Mouse (Mus musculus): ENCODE data around the gene Phyhd1. TPM values are rescaled to one million over a fixed set of nuclear protein-coding genes. Genes with fewer than 3 reads are reported as not detected.

Phyhd1 gene
- 11.8 and 21.8 TPM in 2 replicates for polyA plus RNA-seq (2012; rRNA removed)

GRCm38 (mm10) chr2:30265767-30266253, at the start of gene Phyhd1:
Phyhd1 (plus strand) TSS chr2:30266203.
- TF ChIP-seq CTCF (IDR thresholded peaks at IDR 0.05; ENCODE audit: borderline replicate concordance, extremely low read depth, insufficient read depth, insufficient read length) (no peak), POLR2A (IDR thresholded peaks at IDR 0.05; ENCODE audit: borderline replicate concordance, extremely low read depth, insufficient read depth, insufficient read length, poor library complexity, severe bottlenecking) (no peak)
- peak; percentile 64 for DNase-seq (ENCODE audit: low read depth)

GRCm38 (mm10) chr2:30216293-30216692, 49.7 kb upstream of the Phyhd1 start:
- TF ChIP-seq POLR2A (IDR thresholded peaks at IDR 0.05; ENCODE audit: borderline replicate concordance, extremely low read depth, insufficient read depth, insufficient read length, poor library complexity, severe bottlenecking) (no peak), CTCF (IDR thresholded peaks at IDR 0.05; ENCODE audit: borderline replicate concordance, extremely low read depth, insufficient read depth, insufficient read length) (no peak)
- DNase-seq (ENCODE audit: low read depth), result no peak

- TF ChIP-seq POLR2A (IDR thresholded peaks at IDR 0.05; ENCODE audit: borderline replicate concordance, extremely low read depth, insufficient read depth, insufficient read length, poor library complexity, severe bottlenecking) (no peak), CTCF (IDR thresholded peaks at IDR 0.05; ENCODE audit: borderline replicate concordance, extremely low read depth, insufficient read depth, insufficient read length) (no peak)
- no peak for DNase-seq (ENCODE audit: low read depth)
These were observed 30.4 kb upstream of the Phyhd1 start for GRCm38 (mm10) chr2:30235593-30235992.

GRCm38 (mm10) chr2:30236426-30237198, 29.4 kb upstream of the Phyhd1 start:
- TF ChIP-seq POLR2A (IDR thresholded peaks at IDR 0.05; ENCODE audit: borderline replicate concordance, extremely low read depth, insufficient read depth, insufficient read length, poor library complexity, severe bottlenecking), result no peak
- no peak for TF ChIP-seq CTCF (IDR thresholded peaks at IDR 0.05; ENCODE audit: borderline replicate concordance, extremely low read depth, insufficient read depth, insufficient read length)
- DNase-seq (ENCODE audit: low read depth), result peak; percentile 33

GRCm38 (mm10) chr2:30237199-30237880, 28.7 kb upstream of the Phyhd1 start, which contains the start of gene Lrrc8a:
Lrrc8a (plus strand) TSS chr2:30237715.
- peak; percentile 100 for DNase-seq (ENCODE audit: low read depth)

GRCm38 (mm10) chr2:30237881-30238280, 28.1 kb upstream of the Phyhd1 start:
- DNase-seq (ENCODE audit: low read depth), result no peak
- no peak for TF ChIP-seq CTCF (IDR thresholded peaks at IDR 0.05; ENCODE audit: borderline replicate concordance, extremely low read depth, insufficient read depth, insufficient read length)
- TF ChIP-seq POLR2A (IDR thresholded peaks at IDR 0.05; ENCODE audit: borderline replicate concordance, extremely low read depth, insufficient read depth, insufficient read length, poor library complexity, severe bottlenecking), result no peak

More at GRCm38 (mm10) chr2:30237199-30237880, 28.7 kb upstream of the Phyhd1 start, which contains the start of gene Lrrc8a:
- TF ChIP-seq CTCF (IDR thresholded peaks at IDR 0.05; ENCODE audit: borderline replicate concordance, extremely low read depth, insufficient read depth, insufficient read length) (0 out of 2 replicates have a peak, but pooled peaks have one; percentile 0), POLR2A (IDR thresholded peaks at IDR 0.05; ENCODE audit: borderline replicate concordance, extremely low read depth, insufficient read depth, insufficient read length, poor library complexity, severe bottlenecking) (peak; percentile 93)

- no peak for DNase-seq (ENCODE audit: low read depth)
- no peak for TF ChIP-seq CTCF (IDR thresholded peaks at IDR 0.05; ENCODE audit: borderline replicate concordance, extremely low read depth, insufficient read depth, insufficient read length)
- no peak for TF ChIP-seq POLR2A (IDR thresholded peaks at IDR 0.05; ENCODE audit: borderline replicate concordance, extremely low read depth, insufficient read depth, insufficient read length, poor library complexity, severe bottlenecking)
These were observed 27.0 kb upstream of the Phyhd1 start for GRCm38 (mm10) chr2:30238906-30239465.

GRCm38 (mm10) chr2:30239777-30240176, 26.2 kb upstream of the Phyhd1 start:
- no peak for DNase-seq (ENCODE audit: low read depth)
- TF ChIP-seq POLR2A (IDR thresholded peaks at IDR 0.05; ENCODE audit: borderline replicate concordance, extremely low read depth, insufficient read depth, insufficient read length, poor library complexity, severe bottlenecking) (no peak), CTCF (IDR thresholded peaks at IDR 0.05; ENCODE audit: borderline replicate concordance, extremely low read depth, insufficient read depth, insufficient read length) (no peak)

GRCm38 (mm10) chr2:30240267-30240666, 25.7 kb upstream of the Phyhd1 start, which contains the start of gene Gm28035:
Gm28035 (plus strand) TSS chr2:30240567.
- DNase-seq (ENCODE audit: low read depth), result no peak
- no peak for TF ChIP-seq CTCF (IDR thresholded peaks at IDR 0.05; ENCODE audit: borderline replicate concordance, extremely low read depth, insufficient read depth, insufficient read length)
- TF ChIP-seq POLR2A (IDR thresholded peaks at IDR 0.05; ENCODE audit: borderline replicate concordance, extremely low read depth, insufficient read depth, insufficient read length, poor library complexity, severe bottlenecking), result no peak

- TF ChIP-seq POLR2A (IDR thresholded peaks at IDR 0.05; ENCODE audit: borderline replicate concordance, extremely low read depth, insufficient read depth, insufficient read length, poor library complexity, severe bottlenecking) (no peak), CTCF (IDR thresholded peaks at IDR 0.05; ENCODE audit: borderline replicate concordance, extremely low read depth, insufficient read depth, insufficient read length) (no peak)
- DNase-seq (ENCODE audit: low read depth), result peak; percentile 44
These were observed 23.5 kb upstream of the Phyhd1 start for GRCm38 (mm10) chr2:30242509-30242908.

GRCm38 (mm10) chr2:30243391-30243790, 22.6 kb upstream of the Phyhd1 start:
- TF ChIP-seq CTCF (IDR thresholded peaks at IDR 0.05; ENCODE audit: borderline replicate concordance, extremely low read depth, insufficient read depth, insufficient read length) (no peak), POLR2A (IDR thresholded peaks at IDR 0.05; ENCODE audit: borderline replicate concordance, extremely low read depth, insufficient read depth, insufficient read length, poor library complexity, severe bottlenecking) (no peak)
- no peak for DNase-seq (ENCODE audit: low read depth)

Measured in brain, embryonic 14.5 days (tissue).